Mouse (Mus musculus) lung, postnatal 36 days (tissue): ENCODE data around the gene Kmt2b.

Source experiments
- DNase-seq: peaks from one replicate; pipeline ENCODE4 v3.0.0; 2022; ENCODE audit warnings: mixed read lengths

The Kmt2b gene

GRCm38 (mm10) chr7:30563906-30564280, 24.6 kb downstream of the Kmt2b start:
- DNase-seq: no peak

- DNase-seq: peak; percentile 99
Measured at GRCm38 (mm10) chr7:30563117-30563905, 25.2 kb downstream of the Kmt2b start, which contains the start of the genes U2af1l4, Gm49396 and Psenen. U2af1l4 (plus strand) TSS chr7:30563301. Gm49396 (plus strand) TSS chr7:30563344. Psenen (minus strand) TSS chr7:30563627.

GRCm38 (mm10) chr7:30562526-30563116, 25.9 kb downstream of the Kmt2b start:
- DNase-seq: no peak

- no peak for DNase-seq
Measured at GRCm38 (mm10) chr7:30560296-30560695, 28.2 kb downstream of the Kmt2b start.

GRCm38 (mm10) chr7:30559443-30559954, 29.0 kb downstream of the Kmt2b start, which contains the start of gene Lin37:
Lin37 (minus strand) TSS chr7:30559838.
- DNase-seq: peak; percentile 100

GRCm38 (mm10) chr7:30558656-30559442, 29.7 kb downstream of the Kmt2b start:
- DNase-seq: no peak

- no peak for DNase-seq
Measured at GRCm38 (mm10) chr7:30557901-30558514, 30.5 kb downstream of the Kmt2b start.

GRCm38 (mm10) chr7:30556894-30557536, 31.5 kb downstream of the Kmt2b start:
- no peak for DNase-seq

GRCm38 (mm10) chr7:30553810-30554584, 34.5 kb downstream of the Kmt2b start:
- no peak for DNase-seq

GRCm38 (mm10) chr7:30553021-30553589, 35.4 kb downstream of the Kmt2b start:
- peak; percentile 35 for DNase-seq

GRCm38 (mm10) chr7:30552102-30553020, 36.2 kb downstream of the Kmt2b start, which contains the start of the genes Hspb6 and Proser3:
Hspb6 (plus strand) TSS chr7:30552178.
Proser3 (minus strand) TSS chr7:30552299.
- DNase-seq: peak; percentile 100

- peak; percentile 85 for DNase-seq
Measured at GRCm38 (mm10) chr7:30551445-30552101, 37.0 kb downstream of the Kmt2b start.

- DNase-seq: no peak
Measured at GRCm38 (mm10) chr7:30550603-30551002, 37.9 kb downstream of the Kmt2b start.

GRCm38 (mm10) chr7:30549880-30550279, 38.6 kb downstream of the Kmt2b start:
- DNase-seq: no peak

- DNase-seq: no peak
Measured at GRCm38 (mm10) chr7:30544327-30544726, 44.2 kb downstream of the Kmt2b start.

GRCm38 (mm10) chr7:30540572-30540971, 48.0 kb downstream of the Kmt2b start:
- no peak for DNase-seq

GRCm38 (mm10) chr7:30534633-30535577, 53.6 kb downstream of the Kmt2b start, which contains the start of gene Arhgap33:
Arhgap33 (minus strand) TSS chr7:30535060.
- DNase-seq: peak; percentile 98
